ENCODE assay signal across 8 mouse cellular contexts in genomic region chr11:53706934-53707717, GRCm38 (mm10). TPM values are rescaled to one million over a fixed set of nuclear protein-coding genes. Genes with fewer than 3 reads are reported as not detected.
DNase-seq lines count a peak whose midpoint lies in the region; ATAC-seq lines count a peak whose summit lies in the region.

Gene Rad50, minus strand, starts transcription at chr11:53707319.

- peak; percentile 94 to 95 for DNase-seq in B cell, adult 2 months
- DNase-seq in brain, adult 2 months (ENCODE audit: low read depth, low spot score) = peak; percentile 95
- peak; percentile 96 for DNase-seq in heart, embryonic 10.5 days (ENCODE audit: low spot score)
- DNase-seq in liver = peak; percentile 95
- peak; percentile 91 to 95 for DNase-seq in spleen, postnatal 4 days (ENCODE audit: low spot score in 2 of 2)

- H3K36me3 ChIP-seq in heart, embryonic 10.5 days = 0 out of 2 replicates have a peak, but pooled peaks cover 8% of the 10 kb centered on the region
- 0 out of 2 replicates have a peak, but pooled peaks cover 6% of the 10 kb centered on the region for H3K36me3 ChIP-seq in kidney, embryonic 15.5 days

- peak; percentile 99 for ATAC-seq in erythroblast, adult 5-6 weeks (replicated peaks; ENCODE audit: low FRiP score, poor library complexity, severe bottlenecking)
- peak; percentile 93 for ATAC-seq in kidney, embryonic 15.5 days (replicated peaks; ENCODE audit: low FRiP score)
- ATAC-seq in monocyte, adult 5-6 weeks (replicated peaks; ENCODE audit: insufficient number of reproducible peaks, low FRiP score, low TSS enrichment, poor library complexity, severe bottlenecking) = peak; percentile 100

- no peaks in the 10 kb centered on the region for H3K9me3 ChIP-seq in heart, embryonic 10.5 days
- no peaks in the 10 kb centered on the region for H3K9me3 ChIP-seq in kidney, embryonic 15.5 days (replicated peaks)

- no peaks in the 10 kb centered on the region; the same call in 1 of the 2 replicates for H3K4me1 ChIP-seq in heart, embryonic 10.5 days
- H3K4me1 ChIP-seq in kidney, embryonic 15.5 days = peaks cover 3% of the 10 kb centered on the region; the same call in 1 of the 2 replicates

- peak within 1 kb of the TSS; percentile 92 for H3K27ac ChIP-seq in heart, embryonic 10.5 days
- H3K27ac ChIP-seq in kidney, embryonic 15.5 days = peak within 1 kb of the TSS; percentile 90

- no peaks in the 10 kb centered on the region for H3K27me3 ChIP-seq in heart, embryonic 10.5 days (ENCODE audit: insufficient read depth, poor library complexity, severe bottlenecking)
- H3K27me3 ChIP-seq in kidney, embryonic 15.5 days = no peaks in the 10 kb centered on the region

- H3K9ac ChIP-seq in kidney, embryonic 15.5 days = peak within 1 kb of the TSS; percentile 86

- H3K4me3 ChIP-seq in heart, embryonic 10.5 days = peak within 1 kb of the TSS; percentile 84
- H3K4me3 ChIP-seq in kidney, embryonic 15.5 days (replicated peaks) = peak within 1 kb of the TSS; percentile 82

- 4% methylated on average over 55 of the region's 55 CpGs for WGBS in heart, embryonic 10.5 days
- 4% methylated on average over 55 of the region's 55 CpGs for WGBS in kidney, embryonic 15.5 days

- peak within 1 kb of the TSS; percentile 89 for H3K4me2 ChIP-seq in kidney, embryonic 15.5 days

RNA-seq across cellular contexts. Expression of gene Rad50, which starts in this region (rescaled TPM):
- 12.5 and 14.2 TPM in 2 replicates for total RNA-seq in erythroblast, adult 5-6 weeks (2015; ENCODE audit: low replicate concordance)
- total RNA-seq in erythroblast, adult 5-6 weeks (2017; ENCODE audit: low replicate concordance) = 12.3 and 22.3 TPM in 2 replicates
- polyA plus RNA-seq in heart, embryonic 10.5 days (2016; fragmentation: Nextera tagmentation; extraction: Ambion mirVana) = 22.0 and 26.5 TPM in 2 replicates
- polyA plus RNA-seq in kidney, embryonic 15.5 days (2015; fragmentation: Nextera tagmentation; extraction: Ambion mirVana) = 27.2 and 27.7 TPM in 2 replicates
- 27.8 to 53.5 TPM (median 45.6 TPM) in 3 replicates for total RNA-seq in monocyte, adult 5-6 weeks (2017)

Comparison
In these comparisons a context has a peak if more than half of its experiments do, and no peak if none do; other contexts are left out.
1. Peak in every context shown above with its lines: DNase-seq, ATAC-seq, H3K4me3 ChIP-seq and H3K27ac ChIP-seq.